Mouse (Mus musculus): ENCODE data around the gene Ppef2.

The Ppef2 gene

DNA sequence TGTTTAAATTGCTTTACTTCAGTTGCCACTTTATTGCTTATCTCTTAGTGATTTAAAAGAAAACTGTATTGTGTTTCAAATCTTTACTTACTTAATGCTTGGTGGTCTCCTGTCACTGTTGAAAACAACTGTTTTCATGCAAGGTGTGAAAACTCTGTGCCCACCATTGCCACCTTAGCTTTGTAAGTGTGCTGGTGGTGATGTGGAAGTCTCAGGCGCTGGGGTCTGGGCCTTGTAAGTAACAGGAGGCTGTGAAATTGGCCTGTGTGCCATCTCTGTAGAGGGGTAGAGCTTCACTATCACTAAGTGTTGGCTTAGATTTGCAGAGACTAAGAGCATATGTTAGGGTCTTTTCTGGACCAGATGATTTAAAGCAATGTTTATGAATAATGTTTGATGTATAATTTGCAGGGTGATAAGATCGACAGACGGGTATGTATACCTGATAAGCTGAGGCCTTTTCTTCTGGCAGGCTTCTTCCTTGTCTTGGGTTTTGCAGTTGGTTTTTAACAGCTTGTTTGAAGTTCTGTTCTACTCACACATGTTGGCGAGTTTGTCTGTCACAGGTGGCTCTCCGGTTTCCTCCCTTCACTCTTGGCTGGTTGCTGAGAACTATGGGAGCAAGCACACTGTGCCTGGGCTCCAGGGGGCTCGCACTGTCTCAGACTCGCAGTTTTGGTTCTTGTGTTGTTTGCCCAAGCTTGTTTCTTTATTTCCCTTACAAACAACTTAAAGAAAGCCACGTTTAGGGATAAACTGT is 72.8 kb downstream of the Ppef2 start:
- no peak for DNase-seq

All from lung, postnatal 14 days (tissue).